Mouse (Mus musculus): ENCODE measurements around the gene Irf2. TPM values are rescaled to one million over a fixed set of nuclear protein-coding genes. Genes with fewer than 3 reads are reported as not detected.

Gene Irf2
- polyA plus RNA-seq, 1 experiment = 10.1 TPM

DNA sequence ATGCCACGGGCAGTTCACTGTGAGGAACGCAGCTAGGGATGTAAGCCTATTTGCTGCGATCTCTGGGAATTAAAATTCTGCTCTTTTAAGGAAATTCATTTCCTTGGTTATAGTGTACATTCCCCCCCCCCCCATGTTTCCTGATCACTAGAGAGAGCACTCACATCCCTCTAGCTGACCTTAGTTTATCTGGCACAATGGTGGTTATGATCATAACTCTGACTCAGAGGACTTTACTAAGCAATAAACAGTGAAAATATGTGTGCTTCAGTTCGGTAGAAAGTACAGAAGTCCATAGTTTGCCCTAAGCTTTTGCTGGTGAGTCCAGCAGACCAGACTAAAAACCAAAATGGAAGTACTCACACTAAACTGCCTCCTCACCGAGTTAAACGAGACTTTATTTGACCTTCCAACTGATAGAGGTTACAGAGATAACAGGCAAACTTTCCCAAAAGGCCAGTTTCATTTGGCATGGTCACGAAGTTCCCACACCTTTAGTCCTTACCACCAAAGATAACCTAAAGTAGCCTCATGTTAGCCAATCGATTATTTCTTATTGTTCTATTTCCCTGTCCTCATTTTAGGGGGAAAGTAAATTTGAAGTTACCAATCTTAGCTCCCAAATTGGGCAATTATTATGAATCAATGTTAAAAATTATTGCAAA, 142.4 kb downstream of the Irf2 start:
- TF ChIP-seq CTCF (IDR thresholded peaks at IDR 0.05; ENCODE audit: control insufficient read depth, insufficient read depth, insufficient replicate concordance, low read depth, low read length) (no peak), POLR2A (IDR thresholded peaks at IDR 0.05; ENCODE audit: control insufficient read depth, low read depth, low read length) (no peak)
- no peaks in the 10 kb centered on the region for H3K27me3 ChIP-seq (ENCODE audit: control insufficient read depth, insufficient read depth, low read length)
- H3K4me1 ChIP-seq (ENCODE audit: control insufficient read depth, insufficient read depth, low read length) = no peaks in the 10 kb centered on the region
- H3K27ac ChIP-seq (ENCODE audit: control insufficient read depth, insufficient read depth, low read depth, low read length) = no peak overlapping the region
- no peaks in the 10 kb centered on the region for H3K36me3 ChIP-seq (ENCODE audit: control insufficient read depth, insufficient read depth, low read length)
- H3K4me3 ChIP-seq (ENCODE audit: control insufficient read depth, low read depth, low read length) = no peak overlapping the region

DNA sequence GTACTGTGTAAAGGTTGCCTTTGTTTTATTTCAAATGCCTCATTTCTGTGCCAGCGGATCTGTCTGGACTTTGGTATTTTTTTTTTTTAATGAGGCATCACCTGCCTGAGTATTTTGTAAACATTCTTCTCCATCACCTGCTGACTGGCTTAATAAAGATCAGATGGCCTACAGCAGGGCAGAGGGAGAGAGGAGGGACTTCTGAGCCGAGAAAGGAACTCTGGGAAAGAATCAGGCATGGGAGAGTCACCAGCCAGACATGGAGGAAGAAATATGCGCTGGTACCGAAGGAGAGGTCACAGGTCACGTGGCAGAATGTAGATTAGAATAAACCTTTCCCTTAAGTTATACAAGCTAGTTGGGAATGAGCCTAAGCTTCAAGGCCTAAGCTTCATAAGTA, 143.2 kb downstream of the Irf2 start:
- Histone ChIP-seq H3K4me3 (ENCODE audit: control insufficient read depth, low read depth, low read length) (no peak overlapping the region), H3K4me1 (ENCODE audit: control insufficient read depth, insufficient read depth, low read length) (no peaks in the 10 kb centered on the region), H3K36me3 (ENCODE audit: control insufficient read depth, insufficient read depth, low read length) (no peaks in the 10 kb centered on the region), H3K27me3 (ENCODE audit: control insufficient read depth, insufficient read depth, low read length) (no peaks in the 10 kb centered on the region), H3K27ac (ENCODE audit: control insufficient read depth, insufficient read depth, low read depth, low read length) (no peak overlapping the region)
- no peak for TF ChIP-seq POLR2A (IDR thresholded peaks at IDR 0.05; ENCODE audit: control insufficient read depth, low read depth, low read length)
- TF ChIP-seq CTCF (IDR thresholded peaks at IDR 0.05; ENCODE audit: control insufficient read depth, insufficient read depth, insufficient replicate concordance, low read depth, low read length) = no peak

DNA sequence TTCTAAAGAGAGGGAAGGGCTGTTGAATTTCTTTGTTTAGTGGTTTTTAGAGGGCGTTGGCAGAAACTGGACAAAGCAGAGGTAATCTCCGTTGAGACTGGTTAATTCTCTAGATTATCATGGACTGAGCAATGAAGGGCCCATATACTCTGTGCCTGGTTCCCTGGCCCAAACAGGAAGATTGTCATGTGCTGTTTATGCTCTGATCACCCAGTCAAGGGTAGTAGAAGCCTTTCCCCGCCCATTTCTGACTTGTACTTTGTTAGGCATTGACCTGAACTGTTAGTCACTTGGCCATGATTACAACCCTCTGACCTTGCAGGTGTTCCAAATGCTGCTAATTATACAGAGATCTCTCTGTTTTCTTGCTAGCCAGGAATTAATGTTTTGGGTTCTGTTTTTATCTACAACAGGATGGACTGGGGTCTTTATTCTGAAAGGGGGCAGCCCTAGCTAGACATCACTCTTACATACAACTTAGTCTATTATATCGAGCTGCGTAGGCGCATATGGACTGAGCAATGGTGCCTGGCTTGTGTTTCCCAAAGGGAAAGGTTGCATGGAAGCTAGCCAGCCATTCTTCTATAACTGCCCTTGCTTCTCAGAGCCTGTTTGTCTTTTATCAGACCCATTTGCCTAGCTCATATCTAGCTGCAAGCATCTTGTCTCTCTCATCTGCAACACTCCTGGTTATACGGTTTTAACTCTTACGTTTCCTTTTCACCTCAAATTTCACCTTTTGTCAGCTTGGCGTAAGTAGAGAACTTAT, 143.9 kb downstream of the Irf2 start:
- no peaks in the 10 kb centered on the region for H3K4me1 ChIP-seq (ENCODE audit: control insufficient read depth, insufficient read depth, low read length)
- no peak overlapping the region for H3K27ac ChIP-seq (ENCODE audit: control insufficient read depth, insufficient read depth, low read depth, low read length)
- TF ChIP-seq CTCF (IDR thresholded peaks at IDR 0.05; ENCODE audit: control insufficient read depth, insufficient read depth, insufficient replicate concordance, low read depth, low read length) (no peak), POLR2A (IDR thresholded peaks at IDR 0.05; ENCODE audit: control insufficient read depth, low read depth, low read length) (no peak)

DNA sequence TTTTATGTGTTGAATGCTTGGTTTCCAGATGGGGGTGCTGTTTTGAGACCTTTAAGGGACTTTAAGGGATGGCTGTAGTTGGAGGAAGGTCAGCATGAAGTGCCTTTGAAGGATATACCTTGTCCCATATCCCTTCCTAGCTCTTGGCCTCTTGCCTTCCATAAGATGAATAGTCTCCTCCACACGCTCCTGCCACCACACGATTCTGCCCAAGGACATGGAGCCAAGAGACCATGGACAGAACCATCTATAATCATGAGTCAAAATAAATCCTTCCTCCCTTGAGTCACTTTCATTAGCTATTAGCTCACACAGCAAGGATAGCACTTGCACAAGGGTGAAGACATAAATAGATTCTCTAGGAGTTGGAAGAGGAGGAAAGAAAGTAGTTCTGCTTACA, 146.3 kb downstream of the Irf2 start:
- no peak overlapping the region for H3K27ac ChIP-seq (ENCODE audit: control insufficient read depth, insufficient read depth, low read depth, low read length)
- TF ChIP-seq POLR2A (IDR thresholded peaks at IDR 0.05; ENCODE audit: control insufficient read depth, low read depth, low read length) (no peak), CTCF (IDR thresholded peaks at IDR 0.05; ENCODE audit: control insufficient read depth, insufficient read depth, insufficient replicate concordance, low read depth, low read length) (no peak)
- no peak overlapping the region for H3K4me3 ChIP-seq (ENCODE audit: control insufficient read depth, low read depth, low read length)
- H3K4me1 ChIP-seq (ENCODE audit: control insufficient read depth, insufficient read depth, low read length) = no peaks in the 10 kb centered on the region; the same call in 1 of the 2 replicates
- H3K36me3 ChIP-seq (ENCODE audit: control insufficient read depth, insufficient read depth, low read length) = no peaks in the 10 kb centered on the region
- H3K27me3 ChIP-seq (ENCODE audit: control insufficient read depth, insufficient read depth, low read length) = no peaks in the 10 kb centered on the region

More for the DNA sequence above, 143.9 kb downstream of the Irf2 start:
- no peaks in the 10 kb centered on the region for H3K36me3 ChIP-seq (ENCODE audit: control insufficient read depth, insufficient read depth, low read length)
- no peak overlapping the region for H3K4me3 ChIP-seq (ENCODE audit: control insufficient read depth, low read depth, low read length)
- H3K27me3 ChIP-seq (ENCODE audit: control insufficient read depth, insufficient read depth, low read length) = no peaks in the 10 kb centered on the region

DNA sequence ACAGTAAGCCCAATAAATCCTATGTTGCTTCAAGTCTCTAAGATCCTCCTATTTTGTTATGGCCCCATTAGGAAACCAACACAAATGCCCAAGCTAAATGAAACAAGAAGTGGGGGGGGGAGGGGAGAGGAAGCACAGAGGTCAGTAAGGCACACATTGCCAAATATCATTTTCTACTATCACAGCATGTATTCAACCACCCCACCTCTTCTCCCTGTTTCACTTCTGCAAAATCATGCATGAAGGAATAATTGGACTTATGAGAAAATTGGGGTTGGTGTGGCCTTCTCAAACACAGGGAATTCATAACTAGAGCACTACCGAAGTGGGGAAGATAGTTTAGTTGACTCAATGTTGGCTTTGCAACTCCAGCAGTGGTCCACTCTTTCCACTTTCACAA, 146.7 kb downstream of the Irf2 start:
- Histone ChIP-seq H3K4me3 (ENCODE audit: control insufficient read depth, low read depth, low read length) (no peak overlapping the region; the same call in 1 of the 2 replicates), H3K36me3 (ENCODE audit: control insufficient read depth, insufficient read depth, low read length) (no peaks in the 10 kb centered on the region), H3K27ac (ENCODE audit: control insufficient read depth, insufficient read depth, low read depth, low read length) (no peak overlapping the region), H3K27me3 (ENCODE audit: control insufficient read depth, insufficient read depth, low read length) (no peaks in the 10 kb centered on the region), H3K4me1 (ENCODE audit: control insufficient read depth, insufficient read depth, low read length) (no peaks in the 10 kb centered on the region; the same call in 1 of the 2 replicates)
- TF ChIP-seq CTCF (IDR thresholded peaks at IDR 0.05; ENCODE audit: control insufficient read depth, insufficient read depth, insufficient replicate concordance, low read depth, low read length) (no peak), POLR2A (IDR thresholded peaks at IDR 0.05; ENCODE audit: control insufficient read depth, low read depth, low read length) (no peak)

DNA sequence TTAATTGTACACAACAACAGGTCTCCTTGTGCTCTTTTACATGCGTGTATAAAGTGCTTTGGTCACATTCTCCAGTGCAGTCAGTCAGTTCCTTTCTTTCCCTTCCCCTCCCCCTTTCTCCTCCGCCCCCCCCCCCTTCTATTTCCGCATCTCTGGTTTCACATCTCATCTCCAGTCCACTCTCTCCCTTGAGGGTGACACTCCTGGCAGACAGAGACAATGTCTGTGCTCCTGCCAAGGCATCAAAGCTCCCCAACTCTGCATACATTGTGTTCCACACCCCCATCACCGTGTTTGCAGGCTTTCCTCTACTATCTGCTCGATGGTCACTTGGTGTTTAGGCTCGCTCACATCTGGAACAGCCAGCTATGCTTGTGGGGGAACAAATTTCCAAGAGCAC, 147.9 kb downstream of the Irf2 start:
- TF ChIP-seq CTCF (IDR thresholded peaks at IDR 0.05; ENCODE audit: control insufficient read depth, insufficient read depth, insufficient replicate concordance, low read depth, low read length) (no peak), POLR2A (IDR thresholded peaks at IDR 0.05; ENCODE audit: control insufficient read depth, low read depth, low read length) (no peak)
- H3K4me3 ChIP-seq (ENCODE audit: control insufficient read depth, low read depth, low read length) = no peak overlapping the region
- no peaks in the 10 kb centered on the region for H3K36me3 ChIP-seq (ENCODE audit: control insufficient read depth, insufficient read depth, low read length)
- no peak overlapping the region for H3K27ac ChIP-seq (ENCODE audit: control insufficient read depth, insufficient read depth, low read depth, low read length)
- no peaks in the 10 kb centered on the region; the same call in 1 of the 2 replicates for H3K4me1 ChIP-seq (ENCODE audit: control insufficient read depth, insufficient read depth, low read length)
- H3K27me3 ChIP-seq (ENCODE audit: control insufficient read depth, insufficient read depth, low read length) = no peaks in the 10 kb centered on the region

DNA sequence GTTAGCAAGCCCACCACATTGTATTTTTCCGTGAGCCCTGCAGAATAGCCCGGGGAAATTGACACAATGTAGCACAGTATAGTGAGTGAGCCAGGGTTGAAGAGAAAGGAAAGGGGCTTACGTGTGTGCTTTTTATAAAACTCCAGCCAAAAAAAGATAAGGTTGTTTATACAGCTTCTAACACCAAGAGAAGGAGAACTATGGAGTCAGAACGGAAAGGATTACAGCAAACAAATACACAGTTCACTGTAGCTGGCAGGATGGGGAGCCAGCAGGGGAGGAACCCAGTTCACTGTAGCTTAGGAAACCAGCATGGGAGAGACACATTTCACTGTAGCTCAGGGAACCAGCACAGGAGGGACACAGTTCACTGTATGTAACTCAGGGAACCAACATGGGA, 149.0 kb downstream of the Irf2 start:
- H3K27me3 ChIP-seq (ENCODE audit: control insufficient read depth, insufficient read depth, low read length) = no peaks in the 10 kb centered on the region
- no peak overlapping the region for H3K27ac ChIP-seq (ENCODE audit: control insufficient read depth, insufficient read depth, low read depth, low read length)
- peaks cover 5% of the 10 kb centered on the region for H3K4me1 ChIP-seq (ENCODE audit: control insufficient read depth, insufficient read depth, low read length)
- TF ChIP-seq CTCF (IDR thresholded peaks at IDR 0.05; ENCODE audit: control insufficient read depth, insufficient read depth, insufficient replicate concordance, low read depth, low read length) (no peak), POLR2A (IDR thresholded peaks at IDR 0.05; ENCODE audit: control insufficient read depth, low read depth, low read length) (no peak)
- no peaks in the 10 kb centered on the region for H3K36me3 ChIP-seq (ENCODE audit: control insufficient read depth, insufficient read depth, low read length)
- no peak overlapping the region for H3K4me3 ChIP-seq (ENCODE audit: control insufficient read depth, low read depth, low read length)
